Mouse (Mus musculus): ENCODE measurements at regions not wholly inside any gene's neighbourhood (a gene's known extent, or its start where the extent isn't known, plus 50 kb on each side); places are given as distances from the start of the nearest gene placed in this dataset.

- no peak for TF ChIP-seq EP300 (IDR thresholded peaks at IDR 0.05; ENCODE audit: low read depth)
- TF ChIP-seq CTCF (IDR thresholded peaks at IDR 0.05; ENCODE audit: low read depth), result no peak
- no peak overlapping the region for H3K4me3 ChIP-seq (ENCODE audit: low read depth, low read length)
- no peak overlapping the region for H3K9ac ChIP-seq (replicated peaks)
- no peak for ATAC-seq
- H3K4me2 ChIP-seq (ENCODE audit: low read depth, low read length), result no peak overlapping the region
- WGBS (ENCODE audit: insufficient replicate concordance), result 63% methylated on average over 4 of the region's 4 CpGs
- H3K4me1 ChIP-seq (ENCODE audit: insufficient read depth), result no peaks in the 10 kb centered on the region
- H3K27me3 ChIP-seq (ENCODE audit: insufficient read depth, low read length), result no peaks in the 10 kb centered on the region
- H3K9me3 ChIP-seq (ENCODE audit: low read length), result no peaks in the 10 kb centered on the region
- no peaks in the 10 kb centered on the region for H3K36me3 ChIP-seq (replicated peaks; ENCODE audit: insufficient read depth, low read length)
- DNase-seq, result no peak
- no peak overlapping the region for H3K27ac ChIP-seq (ENCODE audit: low read depth)
Measured at GRCm38 (mm10) chr7:95914406-95915080, 256.5 kb upstream of the Tenm4 start.

DNA sequence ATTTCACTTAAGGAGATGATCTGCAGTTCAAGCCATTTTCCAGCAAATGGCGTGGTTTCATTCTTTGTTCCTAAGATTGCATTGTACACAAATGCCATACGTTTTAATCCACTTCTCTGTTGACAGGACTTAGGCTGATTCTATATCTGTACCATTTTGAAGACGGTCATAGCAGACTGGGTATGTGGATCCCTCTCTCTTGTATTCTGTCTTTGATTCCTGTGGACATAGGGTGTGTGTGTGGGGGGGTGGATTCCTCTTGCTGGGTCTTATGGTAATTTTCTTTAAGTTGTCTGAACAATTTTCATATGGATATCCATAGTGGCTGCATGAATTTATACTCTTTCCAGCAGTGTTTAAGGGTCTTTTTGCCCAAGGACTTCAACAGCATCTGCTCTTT lies 251.1 kb upstream of the Tenm4 start:
- Histone ChIP-seq H3K9ac (replicated peaks) (no peak overlapping the region), H3K4me3 (ENCODE audit: low read depth, low read length) (no peak overlapping the region), H3K27me3 (ENCODE audit: insufficient read depth, low read length) (no peaks in the 10 kb centered on the region), H3K27ac (ENCODE audit: low read depth) (no peak overlapping the region), H3K4me1 (ENCODE audit: insufficient read depth) (no peaks in the 10 kb centered on the region), H3K9me3 (ENCODE audit: low read length) (no peaks in the 10 kb centered on the region), H3K4me2 (ENCODE audit: low read depth, low read length) (no peak overlapping the region), H3K36me3 (replicated peaks; ENCODE audit: insufficient read depth, low read length) (no peaks in the 10 kb centered on the region)
- WGBS (ENCODE audit: insufficient replicate concordance), result 62% methylated on average over 3 of the region's 3 CpGs
- DNase-seq (no peak), ATAC-seq (no peak)
- TF ChIP-seq EP300 (IDR thresholded peaks at IDR 0.05; ENCODE audit: low read depth) (no peak), CTCF (IDR thresholded peaks at IDR 0.05; ENCODE audit: low read depth) (no peak)

DNA sequence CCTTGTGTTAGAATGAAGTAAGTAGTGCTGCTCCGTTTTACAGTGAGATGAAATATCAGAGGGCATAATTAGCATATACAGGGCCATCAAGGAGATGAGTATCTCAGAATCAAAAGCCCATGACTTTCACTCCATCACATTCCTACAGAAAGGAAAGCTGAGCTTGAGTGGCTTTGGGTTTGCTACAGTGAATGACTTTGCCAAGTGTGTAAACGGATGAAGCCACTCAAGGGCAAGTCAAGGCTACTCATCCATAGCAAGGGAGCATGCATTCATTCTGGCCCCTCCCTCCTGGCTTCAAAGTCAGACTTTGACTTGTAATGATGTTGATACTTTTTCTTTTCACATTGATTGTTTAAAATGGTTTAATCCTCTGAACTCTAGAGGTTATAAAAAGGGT lies 246.2 kb upstream of the Tenm4 start:
- H3K4me3 ChIP-seq (ENCODE audit: low read depth, low read length), result no peak overlapping the region
- no peak for TF ChIP-seq CTCF (IDR thresholded peaks at IDR 0.05; ENCODE audit: low read depth)
- no peak for TF ChIP-seq EP300 (IDR thresholded peaks at IDR 0.05; ENCODE audit: low read depth)
- H3K4me1 ChIP-seq (ENCODE audit: insufficient read depth), result no peaks in the 10 kb centered on the region
- no peak for DNase-seq
- H3K4me2 ChIP-seq (ENCODE audit: low read depth, low read length), result no peak overlapping the region
- no peaks in the 10 kb centered on the region for H3K9me3 ChIP-seq (ENCODE audit: low read length)
- H3K27me3 ChIP-seq (ENCODE audit: insufficient read depth, low read length), result no peaks in the 10 kb centered on the region
- no peak for ATAC-seq
- WGBS (ENCODE audit: insufficient replicate concordance), result 69% methylated on average over 2 of the region's 2 CpGs
- no peaks in the 10 kb centered on the region for H3K36me3 ChIP-seq (replicated peaks; ENCODE audit: insufficient read depth, low read length)
- no peak overlapping the region for H3K9ac ChIP-seq (replicated peaks)
- H3K27ac ChIP-seq (ENCODE audit: low read depth), result no peak overlapping the region

DNA sequence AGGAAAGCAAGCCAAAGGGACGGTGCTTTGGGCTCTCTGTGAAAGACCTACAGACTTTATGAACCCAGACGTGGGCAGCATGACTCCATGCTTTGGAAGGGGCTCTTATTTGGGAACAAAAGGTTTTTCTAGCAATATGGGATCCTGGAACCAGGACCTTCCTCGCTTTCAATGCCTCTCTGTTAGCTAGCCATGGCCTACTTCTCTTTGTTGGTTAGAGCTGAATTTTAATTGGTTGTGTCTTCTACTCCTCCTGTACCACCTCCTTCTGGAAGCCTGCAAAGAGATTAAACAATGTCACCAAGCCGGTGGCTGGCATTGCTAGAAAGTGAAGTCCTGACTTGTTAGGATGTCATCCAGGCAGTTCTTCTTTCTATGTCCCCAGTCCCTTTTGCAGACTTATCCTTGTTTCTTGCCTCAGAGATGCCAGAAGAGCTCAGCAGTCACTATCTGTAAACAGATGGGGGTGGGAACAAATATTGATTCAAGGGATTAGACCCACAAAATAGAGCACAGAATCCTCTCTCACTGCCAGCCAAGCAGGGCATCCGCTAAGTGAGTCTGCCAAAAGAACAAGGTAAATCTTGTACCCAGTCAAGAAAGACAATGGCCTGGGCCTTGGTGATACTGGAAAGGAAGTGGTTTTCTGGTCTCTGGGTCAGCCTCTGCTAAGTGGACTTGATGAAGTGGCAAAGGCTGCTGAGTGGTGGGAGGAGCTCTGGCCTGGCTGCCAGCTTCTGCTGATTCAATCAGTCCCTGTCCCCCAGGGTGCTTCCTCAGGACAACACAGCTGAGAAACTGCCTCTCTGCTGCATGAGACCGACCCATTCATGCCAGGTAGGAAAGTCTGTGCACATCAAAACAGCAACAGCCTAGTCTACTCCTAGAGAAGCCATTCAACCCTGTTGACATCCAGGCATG lies 244.7 kb upstream of the Tenm4 start:
- no peak overlapping the region for H3K9ac ChIP-seq (replicated peaks)
- H3K4me2 ChIP-seq (ENCODE audit: low read depth, low read length), result no peak overlapping the region
- no peaks in the 10 kb centered on the region for H3K27me3 ChIP-seq (ENCODE audit: insufficient read depth, low read length)
- DNase-seq (no peak), ATAC-seq (no peak)
- no peak overlapping the region for H3K27ac ChIP-seq (ENCODE audit: low read depth)
- WGBS (ENCODE audit: insufficient replicate concordance), result 55% methylated on average over 6 of the region's 6 CpGs
- no peaks in the 10 kb centered on the region for H3K36me3 ChIP-seq (replicated peaks; ENCODE audit: insufficient read depth, low read length)
- TF ChIP-seq CTCF (IDR thresholded peaks at IDR 0.05; ENCODE audit: low read depth), result no peak
- TF ChIP-seq EP300 (IDR thresholded peaks at IDR 0.05; ENCODE audit: low read depth), result no peak
- H3K9me3 ChIP-seq (ENCODE audit: low read length), result no peaks in the 10 kb centered on the region
- no peak overlapping the region for H3K4me3 ChIP-seq (ENCODE audit: low read depth, low read length)
- no peaks in the 10 kb centered on the region for H3K4me1 ChIP-seq (ENCODE audit: insufficient read depth)

DNA sequence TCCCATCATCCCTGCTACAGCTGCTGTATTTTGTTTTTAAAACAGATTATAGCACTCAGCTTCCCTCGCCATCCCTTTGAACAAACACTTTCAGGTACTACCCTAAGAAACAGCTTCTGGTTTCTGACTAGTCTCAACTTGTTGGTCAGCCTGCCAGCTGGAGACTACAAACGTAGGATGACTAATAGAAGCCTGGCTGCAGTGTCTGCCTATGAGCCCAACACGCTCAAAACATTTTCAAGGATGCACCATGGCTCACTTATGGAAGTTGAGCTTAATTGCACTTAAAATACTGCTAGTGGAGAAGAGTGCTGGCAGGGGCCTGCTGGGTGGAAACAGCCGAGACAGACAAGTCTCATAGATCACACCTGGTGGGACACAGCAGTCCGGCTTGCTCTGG lies 234.4 kb upstream of the Tenm4 start:
- no peak for ATAC-seq
- TF ChIP-seq EP300 (IDR thresholded peaks at IDR 0.05; ENCODE audit: low read depth), result no peak
- TF ChIP-seq CTCF (IDR thresholded peaks at IDR 0.05; ENCODE audit: low read depth), result no peak
- H3K4me2 ChIP-seq (ENCODE audit: low read depth, low read length), result no peak overlapping the region
- WGBS (ENCODE audit: insufficient replicate concordance), result 61% methylated on average over 5 of the region's 5 CpGs
- no peak overlapping the region for H3K27ac ChIP-seq (ENCODE audit: low read depth)
- DNase-seq, result no peak
- no peaks in the 10 kb centered on the region for H3K4me1 ChIP-seq (ENCODE audit: insufficient read depth)
- no peaks in the 10 kb centered on the region for H3K9me3 ChIP-seq (ENCODE audit: low read length)
- no peaks in the 10 kb centered on the region for H3K27me3 ChIP-seq (ENCODE audit: insufficient read depth, low read length)
- H3K9ac ChIP-seq (replicated peaks), result no peak overlapping the region
- H3K4me3 ChIP-seq (ENCODE audit: low read depth, low read length), result no peak overlapping the region
- H3K36me3 ChIP-seq (replicated peaks; ENCODE audit: insufficient read depth, low read length), result no peaks in the 10 kb centered on the region

GRCm38 (mm10) chr7:95943420-95943819 lies 227.6 kb upstream of the Tenm4 start:
- no peak overlapping the region for H3K4me3 ChIP-seq (ENCODE audit: low read depth, low read length)
- TF ChIP-seq EP300 (IDR thresholded peaks at IDR 0.05; ENCODE audit: low read depth) (no peak), CTCF (IDR thresholded peaks at IDR 0.05; ENCODE audit: low read depth) (no peak)
- H3K27me3 ChIP-seq (ENCODE audit: insufficient read depth, low read length), result no peaks in the 10 kb centered on the region
- ATAC-seq, result no peak
- no peak overlapping the region for H3K27ac ChIP-seq (ENCODE audit: low read depth)
- no peak overlapping the region for H3K9ac ChIP-seq (replicated peaks)
- 73% methylated on average over 6 of the region's 6 CpGs for WGBS (ENCODE audit: insufficient replicate concordance)
- no peaks in the 10 kb centered on the region for H3K4me1 ChIP-seq (ENCODE audit: insufficient read depth)
- no peak overlapping the region for H3K4me2 ChIP-seq (ENCODE audit: low read depth, low read length)
- no peaks in the 10 kb centered on the region for H3K9me3 ChIP-seq (ENCODE audit: low read length)
- DNase-seq, result no peak
- H3K36me3 ChIP-seq (replicated peaks; ENCODE audit: insufficient read depth, low read length), result no peaks in the 10 kb centered on the region
